Mouse (Mus musculus) cerebellum, adult 2 months (tissue): ENCODE measurements at regions not wholly inside any gene's neighbourhood (a gene's known extent, or its start where the extent isn't known, plus 50 kb on each side); places are given as distances from the start of the nearest gene placed in this dataset.

Source experiments
- CTCF ChIP-seq: fragments of 200-500 bp; IDR thresholded peaks from 2 replicates; pipeline ENCODE4 v1.5.1; 2011; ENCODE audit warnings: low read depth, mild to moderate bottlenecking, control low read depth, low read length, moderate library complexity, borderline replicate concordance; ENCODE audit not compliant: insufficient read depth
- POLR2A ChIP-seq: fragments of 200-500 bp; IDR thresholded peaks from 2 replicates; pipeline ENCODE4 v1.6.1; 2011; ENCODE audit warnings: low read length, control low read depth, borderline replicate concordance; ENCODE audit not compliant: insufficient read depth

DNA sequence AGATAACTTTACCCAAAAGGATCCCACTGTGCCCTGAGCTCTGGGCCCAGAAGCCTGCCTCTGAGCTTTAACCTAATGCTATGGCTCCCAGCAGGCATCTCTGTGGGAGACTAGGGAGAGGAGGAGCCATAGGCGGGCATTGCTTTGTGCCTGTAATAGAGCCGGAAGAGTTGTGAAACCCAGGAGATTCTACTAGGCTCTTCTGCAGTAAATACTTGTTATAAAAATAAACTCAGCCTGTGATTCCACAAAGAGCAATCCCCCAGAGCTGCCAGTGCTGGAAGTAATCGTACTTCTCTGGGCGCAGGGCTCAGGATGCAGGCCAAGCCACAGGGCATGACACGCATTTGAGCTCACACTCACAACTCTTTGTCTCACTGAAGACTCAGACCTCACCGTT, 73.7 kb upstream of the Dlg1 start:
- TF ChIP-seq CTCF = no peak
- TF ChIP-seq POLR2A = no peak
